Mouse (Mus musculus): ENCODE measurements around the gene Retreg3.

Gene Retreg3

DNA sequence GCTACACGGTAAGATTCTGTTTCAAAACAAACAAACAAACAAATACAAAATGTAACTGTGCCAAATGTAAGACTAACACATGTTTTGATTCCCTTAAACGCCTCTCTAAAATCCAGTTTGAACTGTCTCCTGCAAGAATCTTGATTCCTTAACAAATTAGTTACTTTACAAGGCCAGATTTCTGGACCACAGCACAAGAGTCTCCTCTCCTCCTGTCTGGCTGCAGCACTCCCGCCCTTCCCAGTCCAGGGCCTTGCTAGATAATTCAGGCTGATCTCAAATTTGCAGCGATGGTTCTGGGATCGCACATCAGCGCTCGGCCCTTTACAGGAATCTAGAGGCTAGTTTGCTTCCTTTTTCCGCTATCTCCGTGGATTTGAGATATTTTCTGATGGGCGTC, 38.0 kb downstream of the Retreg3 start:
- DNase-seq (ENCODE audit: extremely low read depth, low read depth): no peak

DNA sequence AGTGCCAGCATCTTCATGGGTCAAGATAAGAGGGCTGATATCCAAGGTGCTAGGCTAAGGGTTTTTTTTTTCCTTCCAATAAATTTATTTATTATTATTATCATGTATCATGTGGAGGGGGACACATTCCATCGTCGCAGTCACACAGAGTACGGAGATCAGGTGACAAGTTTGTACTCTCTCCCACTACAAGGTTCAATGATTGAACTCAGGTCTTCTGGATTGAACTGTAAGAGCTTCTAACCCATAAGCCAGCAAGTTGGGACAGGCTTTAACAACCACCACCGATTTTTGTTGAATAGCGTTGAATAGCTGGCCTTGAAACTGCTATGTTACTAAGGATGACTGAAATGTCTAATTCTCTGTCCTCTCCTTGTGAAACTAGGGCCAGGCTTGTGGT, 39.3 kb downstream of the Retreg3 start:
- no peak for DNase-seq (ENCODE audit: extremely low read depth, low read depth)

DNA sequence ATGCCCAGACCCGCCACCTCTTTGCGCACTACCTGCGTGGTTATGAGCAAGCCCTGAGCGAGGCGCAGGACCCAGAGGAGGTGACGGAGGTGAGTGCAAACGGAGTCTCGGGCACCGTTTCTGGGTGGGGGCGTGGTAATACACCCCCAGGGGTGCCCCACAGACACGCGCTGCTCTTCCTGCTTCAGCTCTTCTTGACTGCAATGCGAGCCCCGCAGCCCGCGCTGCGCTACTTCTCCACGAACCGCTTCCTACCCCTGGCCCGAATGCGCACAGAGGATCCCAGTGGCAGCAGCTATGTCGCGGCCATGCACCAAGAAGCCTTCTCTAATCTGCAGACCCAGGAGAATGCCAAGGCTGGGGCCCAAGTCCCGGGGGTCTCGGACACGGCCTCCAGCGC, 39.9 kb downstream of the Retreg3 start:
- no peak for DNase-seq (ENCODE audit: extremely low read depth, low read depth)

DNA sequence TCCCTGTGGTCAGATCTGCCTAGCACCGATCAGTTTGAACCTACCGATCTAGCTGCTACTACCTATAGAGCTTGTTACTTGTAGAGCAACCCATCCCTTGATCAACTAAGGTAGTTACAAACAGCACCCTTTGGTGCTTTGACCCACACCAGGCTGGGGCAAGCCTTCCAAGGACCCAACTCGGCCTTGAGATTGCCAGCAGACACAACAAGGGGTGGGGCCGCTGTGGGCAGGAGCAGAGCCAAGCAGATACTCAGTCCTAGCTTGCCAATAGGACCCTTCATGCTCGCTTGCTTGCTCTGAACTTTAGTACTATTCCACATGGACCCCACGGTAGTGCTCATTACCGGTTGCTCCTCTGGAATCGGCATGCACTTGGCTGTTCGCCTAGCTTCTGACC, 41.6 kb downstream of the Retreg3 start, which contains the start of gene Hsd17b1:
Gene Hsd17b1 (plus strand): TSS at position 291 of the 400 bp plus-strand sequence.
- no peak for DNase-seq (ENCODE audit: extremely low read depth, low read depth)

DNA sequence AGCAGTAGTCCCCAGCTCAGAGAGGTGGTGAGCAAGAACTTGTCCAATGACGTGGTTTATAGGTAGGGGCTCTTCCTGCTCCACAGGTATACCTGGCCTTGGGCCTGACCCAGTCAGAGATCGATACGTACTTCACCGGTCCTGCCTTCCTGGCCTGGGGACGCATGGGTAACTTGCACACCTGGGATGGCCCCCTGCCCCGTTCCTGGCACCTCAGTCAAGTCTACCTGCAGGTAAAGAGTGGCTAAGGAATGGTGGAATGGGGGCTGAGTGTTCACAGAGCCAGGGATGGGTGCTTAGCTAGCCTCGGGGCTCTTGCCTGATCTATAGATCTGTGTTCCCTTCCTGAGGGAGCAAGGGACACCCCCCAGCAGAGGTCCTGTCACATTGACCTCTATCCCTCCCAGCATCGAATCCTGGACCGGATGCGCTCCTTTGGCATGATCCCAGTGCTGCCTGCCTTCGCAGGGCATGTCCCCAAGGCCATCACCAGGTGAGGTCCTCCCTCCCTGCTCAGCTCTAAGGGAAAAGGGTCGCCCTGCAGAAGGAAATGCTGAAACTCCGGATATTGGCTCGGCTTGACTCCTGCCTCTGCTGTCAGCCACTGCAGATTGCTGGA, 47.8 kb downstream of the Retreg3 start:
- no peak for DNase-seq (ENCODE audit: extremely low read depth, low read depth)

DNA sequence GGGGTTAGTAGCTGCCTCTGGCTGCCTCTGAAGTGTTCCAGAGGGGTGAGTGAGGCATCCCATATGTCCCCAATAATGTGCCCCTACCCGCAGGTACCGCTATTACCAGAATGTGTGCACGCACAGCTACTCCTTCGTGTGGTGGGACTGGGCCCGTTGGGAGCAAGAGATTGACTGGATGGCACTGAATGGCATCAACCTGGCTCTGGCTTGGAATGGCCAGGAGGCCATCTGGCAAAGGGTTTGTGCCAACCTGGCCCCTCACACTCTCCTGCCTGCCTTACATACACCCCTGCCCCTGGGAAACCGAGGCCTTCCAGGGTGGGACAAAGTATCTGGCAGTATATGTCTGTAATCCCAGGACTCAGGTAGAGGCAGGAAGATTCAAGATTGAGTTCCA, 48.7 kb downstream of the Retreg3 start:
- DNase-seq (ENCODE audit: extremely low read depth, low read depth): no peak

DNA sequence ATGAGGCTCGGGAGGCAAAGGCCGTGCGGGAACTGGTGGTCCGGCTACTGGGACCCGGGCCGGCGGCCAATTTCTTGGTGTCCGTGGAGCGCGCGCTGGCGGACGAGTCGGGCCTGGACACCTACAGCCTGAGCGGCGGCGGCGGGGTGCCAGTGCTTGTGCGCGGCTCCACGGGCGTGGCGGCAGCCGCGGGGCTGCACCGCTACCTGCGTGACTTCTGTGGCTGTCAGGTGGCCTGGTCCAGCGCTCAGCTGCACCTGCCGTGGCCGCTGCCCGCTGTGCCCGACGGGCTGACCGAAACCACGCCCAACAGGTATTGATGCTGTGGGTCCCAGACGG, 49.5 kb downstream of the Retreg3 start:
- DNase-seq (ENCODE audit: extremely low read depth, low read depth): no peak

DNA sequence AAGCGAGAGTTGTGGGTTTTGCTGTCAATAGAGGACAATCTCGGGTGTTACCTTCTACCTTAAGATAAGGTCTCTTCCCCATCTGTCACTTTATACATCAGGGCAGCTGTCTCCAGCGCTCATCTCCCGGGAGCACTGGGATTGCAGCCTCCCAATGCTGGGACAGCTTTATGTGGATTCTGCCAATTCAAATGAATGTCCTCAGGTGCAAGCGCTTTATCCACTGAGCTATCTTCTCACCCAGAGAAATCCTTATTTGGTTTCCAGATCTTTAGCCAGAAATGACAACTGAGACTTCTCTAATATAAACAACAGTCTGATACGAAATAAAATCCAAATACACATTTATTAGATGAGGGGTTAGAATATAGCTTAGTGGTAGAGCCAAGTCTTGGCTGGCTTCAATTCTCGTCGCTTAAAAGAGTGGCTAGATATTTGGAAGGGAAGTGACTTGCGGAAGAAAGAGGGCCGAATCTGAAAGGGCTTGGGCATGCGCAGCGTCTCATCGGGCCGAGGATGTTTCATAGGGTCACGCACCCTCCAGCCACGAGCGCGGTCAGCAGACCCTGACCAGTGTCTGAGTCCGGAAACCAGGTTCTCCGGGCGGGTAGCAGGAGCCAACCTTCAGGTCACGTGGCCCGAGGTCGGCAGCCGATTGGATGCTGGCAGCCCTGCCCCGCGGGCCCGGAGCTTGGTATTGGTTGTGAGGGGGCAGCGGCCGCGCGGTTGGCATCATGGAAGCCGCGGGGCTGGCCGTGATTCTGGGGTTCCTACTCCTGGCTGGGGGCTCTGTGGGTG, 50.1 kb downstream of the Retreg3 start, which contains the start of gene Naglu:
Gene Naglu (plus strand): TSS at position 622 of the 798 bp plus-strand sequence.
- DNase-seq (ENCODE audit: extremely low read depth, low read depth): no peak

DNA sequence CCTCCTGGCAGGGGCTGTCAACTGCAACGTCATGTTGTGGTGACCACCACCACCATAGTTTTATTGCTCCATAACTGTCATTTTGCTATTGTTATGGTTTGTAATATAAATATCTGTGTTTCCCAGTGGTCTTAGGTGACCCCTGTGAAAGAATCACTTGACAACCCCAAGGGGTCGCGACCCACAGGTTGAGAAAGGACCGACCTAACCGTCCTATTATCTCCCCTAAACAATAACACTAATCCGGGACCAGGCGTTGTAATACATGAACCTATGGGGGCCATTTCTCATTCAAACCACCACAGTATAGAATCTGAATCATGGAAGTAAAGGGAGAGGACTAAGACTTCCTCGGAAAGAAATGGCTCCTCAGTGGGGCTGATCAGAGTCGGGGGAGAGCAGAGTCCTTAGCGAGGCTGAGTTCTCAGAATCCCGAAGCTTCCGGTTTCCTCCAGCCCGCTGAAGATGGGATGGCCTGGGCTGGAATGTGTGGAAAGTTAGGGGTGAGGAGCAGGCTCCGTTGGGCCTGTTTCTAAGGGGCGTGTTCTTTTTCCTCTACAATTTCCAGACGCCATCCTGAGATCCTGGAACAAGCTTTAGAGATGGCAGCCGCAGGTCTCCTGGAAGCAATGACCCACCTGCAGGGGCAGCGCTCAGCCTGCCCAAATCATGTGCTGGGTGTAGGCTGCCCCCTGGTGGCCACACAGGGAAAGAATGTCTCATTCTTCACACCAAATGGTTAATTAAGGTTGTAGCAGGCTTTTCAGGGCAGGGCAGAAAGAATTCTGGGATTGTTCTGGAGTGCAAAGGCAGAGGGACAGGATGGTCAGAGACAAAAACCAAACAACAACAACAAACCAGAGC, 52.9 kb downstream of the Retreg3 start:
- DNase-seq (ENCODE audit: extremely low read depth, low read depth): peak; percentile 54

DNA sequence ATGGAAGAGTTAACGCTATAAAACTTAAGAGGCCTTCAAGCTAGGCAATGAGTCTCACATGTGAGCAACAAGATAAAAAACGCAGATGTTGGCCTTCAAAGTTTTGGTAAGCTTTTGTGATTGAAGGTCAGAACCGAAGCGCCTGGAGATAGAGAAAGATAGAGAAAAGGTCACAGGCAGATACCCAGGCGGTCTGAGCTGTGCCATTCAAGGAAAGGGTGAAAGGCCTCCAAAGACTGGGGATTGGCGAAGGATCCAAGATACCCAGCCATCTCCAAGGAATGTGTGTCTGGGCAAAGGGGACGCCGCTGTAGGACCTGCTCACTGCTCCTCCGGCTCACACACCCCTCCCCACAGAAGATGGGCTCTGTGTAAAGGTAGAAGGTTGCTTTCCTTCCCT, 54.7 kb downstream of the Retreg3 start:
- no peak for DNase-seq (ENCODE audit: extremely low read depth, low read depth)

DNA sequence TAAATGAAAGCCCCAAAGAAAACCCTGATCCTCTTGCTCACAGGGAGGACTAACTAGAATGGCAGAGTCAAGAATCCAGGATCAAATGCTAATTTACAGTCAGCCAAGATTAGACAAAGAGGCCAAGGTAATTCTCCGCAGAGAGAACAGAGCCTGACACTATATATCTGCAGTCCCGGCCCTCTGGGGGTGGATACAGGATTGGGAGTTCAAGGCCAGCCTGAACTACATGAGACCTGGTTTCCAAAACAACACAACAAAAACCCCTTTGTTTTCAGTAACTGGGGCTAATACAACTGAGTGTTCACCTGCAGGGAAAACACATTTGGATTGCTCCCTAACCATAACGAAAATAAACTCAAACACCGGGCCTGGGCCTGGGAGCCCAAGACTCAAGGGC, 55.2 kb downstream of the Retreg3 start:
- DNase-seq (ENCODE audit: extremely low read depth, low read depth): no peak

DNA sequence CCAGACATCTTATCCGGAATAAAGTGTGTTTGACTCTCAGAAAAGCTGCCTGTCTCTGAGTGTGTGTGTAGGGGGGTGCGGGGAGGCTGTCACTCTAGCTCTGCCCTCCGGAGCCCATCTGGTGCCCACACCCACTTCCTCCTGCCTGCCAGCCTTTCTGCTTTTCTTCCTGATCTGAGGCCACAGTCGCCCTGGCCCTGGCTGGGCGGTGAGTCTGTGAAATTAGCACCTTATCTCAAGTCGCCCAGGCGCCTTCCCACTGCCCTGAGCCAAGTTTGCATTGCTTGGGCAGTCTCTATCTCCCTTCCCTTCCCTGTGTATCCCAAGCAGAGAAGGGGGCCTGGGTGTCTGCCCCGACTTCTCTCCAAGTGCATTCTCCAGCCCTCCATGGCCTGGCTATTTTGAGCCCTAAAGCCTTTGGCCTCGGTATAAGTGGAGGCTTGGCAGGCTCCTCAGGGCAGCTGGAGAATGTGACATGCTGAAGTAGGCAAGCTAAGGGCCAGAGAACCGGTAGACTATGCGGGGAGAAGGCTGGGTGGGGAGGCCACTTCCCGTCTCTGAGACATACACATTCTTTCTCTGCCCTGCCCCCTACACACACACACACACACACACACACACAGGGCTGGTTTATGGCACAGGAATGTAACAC, 55.9 kb downstream of the Retreg3 start:
- DNase-seq (ENCODE audit: extremely low read depth, low read depth): peak; percentile 86

DNA sequence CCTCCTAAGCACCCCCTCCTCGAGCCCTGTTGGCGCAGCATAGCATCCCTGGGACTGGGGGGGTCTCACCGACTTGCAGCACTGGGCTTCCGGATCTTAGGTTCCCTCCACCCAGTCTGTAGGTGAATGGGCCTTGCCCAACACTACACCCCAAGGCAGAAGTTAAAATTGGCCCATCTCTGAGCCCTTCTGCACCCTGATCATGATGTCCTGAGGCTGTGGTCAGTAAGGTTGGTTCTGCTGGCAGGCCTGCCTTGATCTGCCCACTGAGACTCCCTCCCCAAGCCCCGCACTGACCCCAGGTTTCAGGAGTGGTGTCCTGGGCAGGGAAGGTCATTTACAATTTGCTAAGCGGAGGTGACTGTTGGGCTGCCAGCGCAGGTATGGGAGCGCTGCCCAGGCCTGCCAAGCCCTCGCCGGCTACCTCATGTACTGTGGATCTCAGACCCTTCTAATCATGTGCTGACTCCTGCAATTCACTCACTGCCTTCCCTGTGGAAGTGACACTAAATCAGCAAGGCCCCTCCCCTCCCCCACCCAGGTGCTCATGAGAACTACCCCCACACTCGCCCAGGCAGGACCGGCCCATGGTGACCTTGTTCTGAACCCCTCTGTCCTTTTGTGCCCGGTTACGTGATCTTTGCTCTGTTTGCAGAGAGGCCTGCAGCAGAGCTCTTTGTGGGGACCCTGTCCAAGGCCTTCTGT, 56.6 kb downstream of the Retreg3 start:
- no peak for DNase-seq (ENCODE audit: extremely low read depth, low read depth)

DNA sequence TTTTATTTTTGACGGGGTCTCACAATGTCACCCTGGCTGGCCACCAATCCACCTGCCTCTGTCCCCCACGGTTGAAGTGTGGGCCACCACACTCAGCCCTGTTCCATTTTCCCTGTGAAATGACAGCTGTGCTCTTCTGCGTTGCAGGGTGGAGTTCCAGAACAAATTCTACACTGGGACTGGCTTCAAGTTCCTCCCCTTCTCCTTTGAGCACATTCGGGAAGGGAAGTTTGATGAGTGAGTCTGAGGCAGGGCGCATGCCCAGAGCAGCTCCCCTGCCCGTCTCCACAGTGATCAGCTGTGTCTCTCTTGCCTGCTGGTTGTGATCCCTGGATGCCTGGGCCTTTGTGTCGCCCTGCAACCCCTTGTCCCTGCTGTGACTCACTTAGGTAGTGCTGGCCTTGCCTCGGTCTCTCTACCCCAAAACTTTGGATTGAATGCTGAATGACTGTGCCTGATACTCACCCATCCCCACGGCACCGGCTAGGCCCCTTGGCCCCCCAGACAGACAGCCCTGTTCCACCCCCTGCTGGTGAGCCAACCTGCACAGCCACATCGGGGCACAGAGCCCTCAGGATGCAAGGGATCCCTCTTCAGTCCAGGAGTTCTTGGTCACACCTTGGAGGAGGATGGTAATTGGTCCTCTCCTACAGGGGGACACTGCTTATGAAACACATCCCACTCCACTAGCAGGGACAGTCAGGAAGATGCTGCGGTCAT, 57.4 kb downstream of the Retreg3 start:
- DNase-seq (ENCODE audit: extremely low read depth, low read depth): no peak

DNA sequence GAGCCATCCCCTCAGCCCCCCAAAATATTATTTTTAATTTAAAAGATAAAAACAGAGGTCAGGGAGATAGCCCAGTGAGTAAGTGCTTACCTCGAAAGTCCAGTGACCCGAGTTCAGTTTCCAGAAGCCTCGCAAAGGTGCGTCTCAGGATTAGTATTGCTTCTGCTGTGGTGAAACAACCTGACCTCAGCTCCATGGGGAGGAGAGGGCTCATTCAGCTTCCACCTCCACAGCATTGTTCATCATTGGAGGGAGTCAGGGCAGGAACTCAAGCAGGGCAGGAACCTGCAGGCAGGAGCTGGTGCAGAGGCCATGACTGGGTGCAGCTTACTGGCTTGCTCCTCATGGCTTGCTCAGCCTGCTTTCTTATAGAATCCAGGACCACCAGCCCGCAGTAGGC, 58.6 kb downstream of the Retreg3 start:
- no peak for DNase-seq (ENCODE audit: extremely low read depth, low read depth)

DNA sequence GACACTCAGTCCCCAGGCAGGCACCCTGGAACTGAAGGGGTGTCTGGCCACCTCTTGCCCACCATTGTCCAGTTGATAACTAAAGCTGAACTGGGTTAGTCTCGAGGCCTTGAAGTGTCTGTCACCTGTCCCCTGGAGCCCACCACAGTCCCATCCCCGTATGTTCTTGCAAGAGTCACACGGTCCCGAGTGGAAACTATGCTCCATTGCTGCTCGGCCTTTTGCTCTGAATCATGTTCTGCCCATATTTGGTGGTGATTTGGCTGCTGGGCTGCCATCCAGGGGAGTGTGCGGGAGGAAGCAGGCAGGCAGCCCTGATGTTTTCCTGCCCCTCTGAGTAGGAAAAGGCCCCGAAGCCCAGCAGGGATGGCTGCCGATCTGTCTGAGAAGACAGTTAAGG, 59.6 kb downstream of the Retreg3 start:
- no peak for DNase-seq (ENCODE audit: extremely low read depth, low read depth)

DNA sequence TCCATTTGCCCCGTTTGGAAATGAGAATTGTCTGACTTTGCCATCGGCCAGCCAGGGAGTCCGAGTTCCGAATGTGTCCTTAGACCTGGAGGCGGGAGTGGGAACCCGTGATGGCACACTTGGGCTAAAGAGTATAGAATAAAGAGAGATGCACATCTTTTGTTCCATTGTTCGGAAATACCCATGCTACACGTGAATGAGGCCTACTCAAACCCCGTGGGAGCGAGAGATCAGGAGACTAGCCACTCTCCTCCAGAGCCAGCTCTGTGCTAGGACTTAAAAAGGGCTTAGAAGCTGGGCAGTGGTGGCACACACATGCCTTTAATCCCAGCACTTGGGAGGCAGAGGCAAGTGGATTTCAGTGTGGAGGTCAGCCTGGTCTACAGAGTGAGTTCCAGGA, 60.2 kb downstream of the Retreg3 start:
- no peak for DNase-seq (ENCODE audit: extremely low read depth, low read depth)

DNA sequence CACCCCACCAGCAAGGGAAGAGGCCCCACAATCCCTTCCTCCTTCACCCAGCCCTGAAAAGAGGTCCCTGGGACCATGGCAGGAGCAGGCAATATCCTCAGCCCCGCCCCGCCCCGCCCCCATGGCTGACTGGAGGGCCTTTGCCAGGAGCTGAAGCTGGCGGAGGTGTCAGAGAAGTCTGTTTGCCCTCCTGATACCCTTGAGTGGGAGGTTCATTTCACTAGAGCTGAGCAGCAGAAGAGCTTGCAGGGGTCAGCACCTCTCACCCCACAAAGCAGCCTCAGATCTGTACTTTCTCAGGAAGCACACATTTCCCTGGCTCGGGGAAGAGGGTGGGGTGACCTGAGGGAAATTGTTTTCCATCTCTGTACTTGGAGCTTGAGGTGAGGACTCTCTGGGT, 61.0 kb downstream of the Retreg3 start:
- no peak for DNase-seq (ENCODE audit: extremely low read depth, low read depth)

DNA sequence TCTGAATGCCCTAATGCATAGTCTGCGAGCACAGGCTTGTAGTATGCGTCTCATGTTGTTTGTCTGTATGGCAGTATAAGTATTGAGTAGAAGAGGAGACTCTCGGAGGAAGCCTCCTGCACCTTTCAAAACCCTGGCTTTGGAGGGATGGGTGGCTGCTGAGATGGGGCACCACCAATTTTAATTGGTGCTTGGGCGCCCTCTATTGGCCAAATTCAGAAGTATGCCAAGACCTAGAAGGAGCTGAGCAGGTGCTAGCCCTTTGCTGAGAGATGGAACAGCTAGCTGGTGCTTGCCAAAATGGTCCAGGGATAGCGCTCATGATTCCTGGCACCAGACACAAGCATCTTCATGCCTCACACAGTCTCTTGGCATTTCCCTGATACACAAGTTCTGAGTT, 61.8 kb downstream of the Retreg3 start:
- no peak for DNase-seq (ENCODE audit: extremely low read depth, low read depth)

DNA sequence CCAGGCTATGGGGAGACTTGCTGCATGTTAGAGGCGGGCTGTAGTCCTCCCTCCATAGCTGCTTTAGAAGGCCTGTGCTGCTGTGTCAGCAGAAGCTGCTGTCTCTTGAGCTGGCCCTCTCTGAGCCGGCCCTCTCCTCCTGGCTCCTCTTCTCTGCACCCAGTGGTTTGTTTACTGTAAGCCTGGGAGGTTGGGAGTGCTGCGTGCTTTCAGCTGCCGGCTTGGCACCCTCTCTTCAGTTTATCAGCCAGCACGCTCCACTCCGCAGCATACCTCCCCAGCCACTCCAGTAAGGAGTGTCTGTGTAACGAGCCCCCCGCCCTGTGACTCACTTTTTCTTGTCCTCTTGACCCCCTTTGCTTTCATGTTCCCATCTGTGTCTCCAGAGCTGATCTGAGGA, 62.8 kb downstream of the Retreg3 start:
- no peak for DNase-seq (ENCODE audit: extremely low read depth, low read depth)
